Mouse (Mus musculus): ENCODE measurements at regions not wholly inside any gene's neighbourhood (a gene's known extent, or its start where the extent isn't known, plus 50 kb on each side); places are given as distances from the start of the nearest gene placed in this dataset.

- intact Hi-C loops (cut with DNase I; ENCODE audit: low total_unique reads), result no loop called here
- DNase-seq, result no peak
These were observed 55.3 kb upstream of the Spaca1 start for GRCm38 (mm10) chr4:34105251-34105650.

GRCm38 (mm10) chr4:34114323-34114722 is 64.3 kb upstream of the Spaca1 start:
- intact Hi-C loops (cut with DNase I; ENCODE audit: low total_unique reads), result no loop called here
- DNase-seq, result no peak

GRCm38 (mm10) chr4:34117086-34117485 is 67.1 kb upstream of the Spaca1 start:
- intact Hi-C loops (cut with DNase I; ENCODE audit: low total_unique reads), result no loop called here
- DNase-seq, result no peak

- no peak for DNase-seq
- intact Hi-C loops (cut with DNase I; ENCODE audit: low total_unique reads), result no loop called here
These were observed 73.0 kb upstream of the Spaca1 start for GRCm38 (mm10) chr4:34122959-34123520.

- intact Hi-C loops (cut with DNase I; ENCODE audit: low total_unique reads), result no loop called here
- DNase-seq, result no peak
These were observed 78.2 kb upstream of the Spaca1 start for GRCm38 (mm10) chr4:34128224-34128623.

GRCm38 (mm10) chr4:34146133-34146867 is 96.3 kb upstream of the Spaca1 start:
- no peak for DNase-seq
- intact Hi-C loops (cut with DNase I; ENCODE audit: low total_unique reads), result no loop called here

- no peak for DNase-seq
- intact Hi-C loops (cut with DNase I; ENCODE audit: low total_unique reads), result no loop called here
These were observed 99.2 kb upstream of the Spaca1 start for GRCm38 (mm10) chr4:34148956-34149739.

GRCm38 (mm10) chr4:34151605-34152347 is 101.8 kb upstream of the Spaca1 start:
- intact Hi-C loops (cut with DNase I; ENCODE audit: low total_unique reads), result no loop called here
- DNase-seq, result no peak

- intact Hi-C loops (cut with DNase I; ENCODE audit: low total_unique reads), result no loop called here
- DNase-seq, result no peak
These were observed 105.5 kb upstream of the Spaca1 start for GRCm38 (mm10) chr4:34155501-34155900.

- intact Hi-C loops (cut with DNase I; ENCODE audit: low total_unique reads), result no loop called here
- DNase-seq, result no peak
These were observed 108.0 kb upstream of the Spaca1 start for GRCm38 (mm10) chr4:34157818-34158511.

GRCm38 (mm10) chr4:34171265-34171862 is 121.4 kb upstream of the Spaca1 start:
- intact Hi-C loops (cut with DNase I; ENCODE audit: low total_unique reads), result no loop called here
- DNase-seq, result no peak

GRCm38 (mm10) chr4:34172000-34172399 is 122.0 kb upstream of the Spaca1 start:
- intact Hi-C loops (cut with DNase I; ENCODE audit: low total_unique reads), result no loop called here
- DNase-seq, result no peak

- DNase-seq, result no peak
- intact Hi-C loops (cut with DNase I; ENCODE audit: low total_unique reads), result no loop called here
These were observed 127.4 kb upstream of the Spaca1 start for GRCm38 (mm10) chr4:34177421-34177820.

- intact Hi-C loops (cut with DNase I; ENCODE audit: low total_unique reads), result no loop called here
- DNase-seq, result no peak
These were observed 136.5 kb upstream of the Spaca1 start for GRCm38 (mm10) chr4:34186522-34186921.

- no peak for DNase-seq
- intact Hi-C loops (cut with DNase I; ENCODE audit: low total_unique reads), result no loop called here
These were observed 153.3 kb upstream of the Spaca1 start for GRCm38 (mm10) chr4:34203193-34203848.

GRCm38 (mm10) chr4:34209179-34209896 is 159.3 kb upstream of the Spaca1 start:
- no peak for DNase-seq
- intact Hi-C loops (cut with DNase I; ENCODE audit: low total_unique reads), result no loop called here

- no peak for DNase-seq
- intact Hi-C loops (cut with DNase I; ENCODE audit: low total_unique reads), result loop anchor here (10.0 kb wide), 1 partner anchor 821 kb away; no protein-coding TSS in a partner anchor
These were observed 163.7 kb upstream of the Spaca1 start for GRCm38 (mm10) chr4:34213731-34214130.

GRCm38 (mm10) chr4:34214346-34214745 is 164.4 kb upstream of the Spaca1 start:
- DNase-seq, result no peak
- intact Hi-C loops (cut with DNase I; ENCODE audit: low total_unique reads), result loop anchor here (10.0 kb wide), 1 partner anchor 820 kb away; no protein-coding TSS in a partner anchor
